Mouse (Mus musculus): ENCODE measurements at regions not wholly inside any gene's neighbourhood (a gene's known extent, or its start where the extent isn't known, plus 50 kb on each side); places are given as distances from the start of the nearest gene placed in this dataset.
"Not testable (repeated sequence)": the region's sequence is repeated elsewhere in the genome, so short reads cannot be mapped to it uniquely, and the experiment has no call there.

DNA sequence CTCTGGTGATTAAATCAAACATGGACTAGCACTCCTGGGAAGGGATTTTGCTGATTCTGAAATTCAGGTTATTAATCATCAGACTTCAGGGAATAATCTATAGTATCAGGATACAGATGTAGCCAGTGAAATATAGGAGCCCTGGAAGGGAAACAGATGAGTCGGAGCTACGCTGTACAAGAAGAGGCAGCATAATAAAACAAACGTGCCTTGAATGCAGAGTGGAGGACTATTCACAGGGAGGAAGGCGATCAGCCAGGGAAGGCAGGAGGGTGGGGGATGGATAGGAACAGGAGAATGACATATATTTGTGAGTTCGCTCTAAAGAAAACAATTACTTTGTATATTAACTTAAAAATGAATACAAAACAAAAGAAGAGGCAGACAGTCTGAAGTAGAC is 286.6 kb upstream of the Got2 start:
- no peak for DNase-seq

DNA sequence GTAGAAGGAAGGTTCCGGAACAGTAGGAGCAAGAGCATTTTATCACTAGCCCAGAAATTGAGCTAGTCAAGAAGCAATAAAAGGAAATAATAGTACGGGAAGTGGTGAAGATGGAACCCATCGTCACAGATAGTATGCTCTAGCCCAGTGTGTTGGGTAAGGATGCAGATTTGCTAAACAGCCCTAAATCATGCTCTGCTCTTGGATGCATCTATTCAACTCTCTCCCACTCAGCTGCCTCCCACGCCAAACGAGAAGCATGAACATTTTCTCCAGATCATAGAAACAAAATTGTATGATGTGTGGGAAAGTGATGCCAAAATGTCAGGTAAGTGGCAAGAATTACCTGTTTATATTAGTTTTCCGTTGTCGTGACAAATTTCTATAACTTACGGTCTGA is 276.6 kb upstream of the Got2 start:
- no peak for DNase-seq

DNA sequence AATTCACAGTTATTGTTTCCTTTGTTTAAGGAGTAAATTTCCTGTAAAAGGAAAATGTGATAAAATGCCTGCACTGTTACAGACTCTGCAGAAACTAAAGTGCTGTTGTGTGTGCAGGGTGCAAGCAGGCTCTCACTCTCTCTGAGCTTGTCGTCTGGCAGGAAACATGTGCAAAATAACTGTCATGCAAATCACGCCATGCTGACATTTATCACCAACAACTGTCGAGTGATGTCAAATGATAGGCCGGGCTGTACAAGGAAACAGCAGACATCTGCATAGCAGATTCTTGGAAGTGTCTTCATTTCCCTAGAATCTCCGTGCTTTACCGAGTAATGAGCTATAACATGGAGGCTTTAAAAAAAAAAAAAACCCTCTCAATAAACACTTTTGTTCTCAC is 271.6 kb upstream of the Got2 start:
- DNase-seq, result no peak

DNA sequence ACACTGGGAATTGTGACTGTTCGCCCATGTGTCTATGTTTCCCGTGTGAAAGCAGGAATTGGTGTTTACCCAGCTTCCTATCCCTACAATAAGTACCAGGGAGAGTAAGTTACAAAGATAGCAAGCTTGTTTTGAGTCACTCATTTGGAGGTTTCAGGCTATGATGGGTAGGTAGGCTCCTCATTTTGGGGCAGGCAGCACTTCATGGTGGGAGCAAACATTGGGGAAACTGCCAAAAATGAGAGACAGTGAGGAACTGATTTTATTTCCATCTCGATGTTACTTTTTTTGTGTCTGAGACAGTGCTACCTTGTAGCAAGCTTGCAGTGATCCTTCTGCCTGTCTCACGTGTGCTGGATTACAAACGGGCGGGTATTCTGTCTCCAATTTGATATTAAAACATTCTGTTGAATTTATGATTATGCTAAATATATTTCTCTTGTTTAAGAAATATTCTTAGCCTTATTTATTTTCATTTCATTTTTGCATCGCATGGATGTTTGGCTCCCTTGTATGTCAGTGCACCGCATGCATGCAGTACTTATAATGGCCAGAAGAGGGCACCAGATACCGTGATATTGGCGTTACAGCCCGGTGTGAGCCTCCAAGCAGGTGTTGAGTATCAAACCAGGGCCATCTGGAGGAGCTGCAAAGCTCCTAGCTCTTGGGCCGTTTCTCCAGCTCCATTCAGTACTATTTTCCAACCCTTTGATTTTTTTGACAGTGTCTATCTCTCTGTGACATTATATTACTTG is 264.3 kb upstream of the Got2 start:
- peak; percentile 46 to 59 for DNase-seq

DNA sequence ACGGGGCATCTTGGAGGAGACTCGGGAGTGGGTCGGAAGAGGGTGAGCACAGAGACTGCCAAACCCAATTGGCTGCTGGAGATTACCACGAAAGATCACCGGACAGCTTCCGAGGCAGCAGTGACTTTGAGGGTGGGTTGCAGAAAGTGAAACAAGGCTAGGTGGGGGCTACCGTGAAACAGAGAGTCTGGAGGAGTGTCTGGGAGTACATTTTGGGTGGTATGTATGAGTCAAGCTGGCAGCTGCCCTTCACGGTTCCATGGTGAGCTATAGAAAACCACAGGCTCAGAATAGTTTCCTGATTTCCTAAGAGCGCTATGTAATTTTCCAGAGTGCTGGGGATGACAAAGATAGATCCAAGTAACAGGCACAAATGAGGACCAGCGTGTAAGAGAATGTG is 263.7 kb upstream of the Got2 start:
- no peak for DNase-seq

DNA sequence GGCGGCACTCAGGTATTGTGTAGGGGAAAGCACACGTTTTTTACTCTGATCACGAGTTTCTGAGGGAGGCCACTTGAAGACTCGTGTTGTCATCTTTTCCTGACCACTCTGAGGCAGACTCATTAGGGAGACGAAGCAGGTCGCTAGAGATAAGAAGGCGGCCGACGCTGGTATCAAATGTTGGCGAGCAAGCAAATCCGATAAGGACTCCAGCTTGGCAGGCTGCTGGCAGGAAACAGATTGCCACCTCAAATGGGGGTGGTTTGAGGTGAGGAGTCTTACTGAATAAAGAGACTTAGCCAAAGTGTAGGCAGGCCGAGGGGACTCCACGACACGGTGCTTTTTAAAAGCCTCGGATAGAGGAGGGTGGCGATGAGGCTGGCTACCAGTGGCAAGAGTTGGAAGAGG is 262.7 kb upstream of the Got2 start:
- DNase-seq, result peak in 1 of 2 experiments; percentile 6

DNA sequence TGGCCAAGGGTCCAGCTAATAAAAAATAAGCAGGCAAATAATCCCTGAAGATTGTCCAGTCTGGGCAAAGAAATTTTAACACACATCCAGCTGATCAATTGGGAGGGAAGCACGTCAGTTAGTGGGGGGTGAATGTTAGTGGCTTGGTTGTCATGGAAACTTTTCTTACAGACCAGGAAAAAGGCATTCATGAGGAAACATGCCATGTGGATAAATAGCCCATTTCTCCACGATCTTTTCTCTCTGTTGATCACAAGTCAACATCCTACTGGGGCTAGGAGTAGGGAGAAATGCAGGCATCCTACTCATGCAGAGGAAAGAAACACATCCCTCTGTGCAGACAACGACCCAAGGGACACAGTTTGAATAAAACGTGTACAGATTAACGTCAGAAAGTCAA is 243.8 kb upstream of the Got2 start:
- DNase-seq, result no peak

DNA sequence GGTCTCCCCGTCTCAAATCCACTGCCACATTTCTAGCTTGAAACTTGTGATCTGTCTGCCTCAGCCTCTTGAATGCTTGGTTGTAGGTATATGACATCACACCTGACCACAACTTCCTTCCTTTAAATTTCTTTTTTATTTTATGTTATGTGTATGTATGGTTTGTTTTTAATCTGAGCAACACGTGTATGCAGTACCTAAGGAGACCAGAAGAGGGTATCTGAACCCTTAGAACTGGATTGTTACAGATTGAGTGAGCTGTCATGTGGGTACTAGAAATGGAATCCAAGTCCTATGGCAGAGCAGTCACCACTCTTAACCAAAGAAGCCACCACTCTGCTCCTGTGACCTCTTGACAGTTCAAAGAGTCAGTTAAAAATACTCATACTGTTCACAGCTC is 240.0 kb upstream of the Got2 start:
- DNase-seq, result no peak

DNA sequence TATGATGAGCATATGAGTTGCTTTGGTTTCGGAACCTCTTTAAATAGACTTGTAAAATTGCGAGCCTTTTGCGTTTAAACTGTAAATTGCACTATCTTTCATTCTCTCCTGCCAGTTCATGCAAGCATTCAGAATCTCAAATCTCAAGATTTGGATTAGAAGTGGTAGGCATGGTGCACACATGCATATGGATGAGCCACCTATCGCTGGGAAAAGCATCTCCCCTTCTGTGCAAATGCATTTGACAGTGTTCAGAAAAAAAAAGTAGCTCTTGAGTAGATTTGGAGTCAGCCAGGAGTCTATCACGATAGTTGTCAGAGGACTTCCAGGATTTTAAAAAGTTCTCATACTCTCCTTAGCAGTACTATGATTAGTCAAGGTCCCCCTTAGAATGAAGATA is 212.5 kb upstream of the Got2 start:
- no peak for DNase-seq

DNA sequence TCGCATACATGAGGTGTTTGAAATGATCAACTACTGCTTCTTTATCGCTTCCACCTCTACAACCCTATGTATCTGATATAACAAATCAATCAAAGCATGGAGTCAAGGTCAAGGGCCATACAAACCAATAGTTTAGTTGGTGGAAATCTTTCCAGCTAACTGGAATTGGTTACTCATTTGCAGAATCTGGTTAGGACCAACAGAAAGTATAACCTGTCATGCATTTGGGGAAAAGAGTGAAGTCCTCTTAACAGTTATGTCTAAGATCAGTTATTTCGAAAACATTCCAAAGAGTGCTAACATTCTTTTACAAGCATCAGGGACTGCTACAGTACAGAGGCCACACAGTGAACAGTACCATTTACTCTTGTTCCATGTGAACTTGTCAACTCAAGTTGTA is 204.6 kb upstream of the Got2 start:
- no peak for DNase-seq

DNA sequence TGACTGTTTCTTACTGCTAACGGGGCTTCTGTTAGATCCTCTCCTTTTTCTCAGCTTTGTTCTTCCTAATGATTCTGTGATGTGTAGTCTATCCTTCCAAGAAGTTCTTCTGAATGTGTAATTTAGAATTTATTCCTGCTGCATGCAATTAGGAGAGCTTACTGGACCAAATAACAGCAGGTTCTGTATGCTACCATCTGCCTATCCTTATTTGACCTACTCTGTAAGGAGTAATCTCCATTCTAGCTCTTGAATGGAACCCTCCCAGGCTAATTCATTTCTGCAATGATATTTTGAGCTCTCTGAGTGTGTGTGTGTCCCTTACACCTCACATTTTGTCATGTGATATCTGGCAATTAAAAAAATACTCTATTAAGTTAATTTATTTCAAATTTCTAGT is 201.9 kb upstream of the Got2 start:
- peak in 1 of 2 experiments; percentile 3 for DNase-seq

DNA sequence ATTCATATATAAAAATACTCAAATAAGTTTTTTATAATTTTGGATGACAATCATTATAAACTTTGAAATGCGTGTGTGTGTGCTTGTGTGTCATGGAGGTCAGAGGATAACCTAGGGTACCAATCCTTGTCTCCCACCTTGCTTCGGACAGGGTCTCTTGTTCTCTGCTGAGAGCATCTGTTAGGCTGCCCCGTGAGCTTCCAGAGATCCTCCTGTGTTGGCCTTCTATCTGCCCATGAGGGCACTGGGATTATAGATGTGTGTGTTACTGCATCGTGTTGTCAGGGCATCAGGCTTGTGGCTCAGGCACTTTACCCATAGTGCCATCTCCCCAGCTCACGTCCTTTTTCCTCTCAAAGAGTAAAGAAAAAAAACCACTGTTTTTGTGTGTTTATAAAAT is 180.0 kb upstream of the Got2 start:
- DNase-seq, result no peak

DNA sequence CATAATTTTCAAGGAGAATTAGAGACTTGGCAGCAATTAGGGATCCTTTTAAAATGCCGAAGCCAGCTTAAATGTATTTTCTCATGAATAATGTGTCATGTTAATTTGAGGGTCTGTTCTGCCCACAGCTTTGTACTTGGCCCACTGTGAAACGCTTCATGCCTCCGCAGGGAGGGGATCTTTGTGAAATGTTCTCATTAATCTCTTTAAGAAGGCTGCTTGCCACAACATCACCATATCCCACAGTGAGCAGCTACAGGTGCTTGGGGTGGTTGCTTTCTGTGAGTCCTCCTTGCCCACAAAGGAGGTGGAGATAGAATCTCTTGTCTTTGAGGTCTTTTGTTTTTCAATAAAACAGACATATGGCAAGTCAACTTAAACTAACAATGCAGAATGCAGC is 159.3 kb upstream of the Got2 start:
- DNase-seq, result no peak

DNA sequence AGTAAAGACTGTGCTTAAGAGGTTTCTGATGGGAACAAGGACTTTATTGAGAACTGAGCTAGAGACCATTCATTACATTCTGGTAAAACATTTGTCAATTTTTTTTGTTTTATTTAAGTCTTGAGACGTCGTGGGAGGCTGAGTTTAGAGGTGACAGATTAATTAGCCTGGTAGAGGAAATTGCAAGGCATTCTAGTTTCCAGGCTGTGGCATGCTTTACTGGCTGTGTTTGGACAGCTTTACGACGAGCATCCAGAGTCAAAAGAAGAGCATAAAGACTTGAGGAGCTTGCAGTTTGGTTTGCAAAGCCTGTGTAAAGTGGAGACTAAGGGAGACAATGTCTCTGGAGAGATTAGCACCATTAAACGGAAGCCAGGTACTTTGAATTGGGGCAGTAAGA is 154.0 kb upstream of the Got2 start:
- DNase-seq, result no peak

DNA sequence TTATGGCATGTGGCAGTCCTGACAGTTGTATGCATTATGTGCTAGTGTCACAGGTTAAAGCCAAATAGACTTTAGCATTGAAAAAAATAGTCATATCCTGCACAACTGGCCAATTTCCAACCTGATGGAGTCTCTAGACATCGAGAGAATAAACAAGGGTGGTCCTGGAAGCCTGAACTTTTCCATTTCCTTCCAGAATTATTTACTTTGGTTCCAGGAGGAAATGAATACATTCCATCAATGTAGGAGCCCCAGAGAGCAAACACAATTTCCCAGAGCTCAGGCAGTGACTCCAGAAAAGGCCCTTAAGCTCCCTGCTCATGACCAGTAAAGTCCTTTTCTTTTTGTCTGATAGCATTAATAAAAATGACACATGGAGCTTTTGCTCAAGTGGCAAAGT is 151.9 kb upstream of the Got2 start:
- DNase-seq, result no peak

DNA sequence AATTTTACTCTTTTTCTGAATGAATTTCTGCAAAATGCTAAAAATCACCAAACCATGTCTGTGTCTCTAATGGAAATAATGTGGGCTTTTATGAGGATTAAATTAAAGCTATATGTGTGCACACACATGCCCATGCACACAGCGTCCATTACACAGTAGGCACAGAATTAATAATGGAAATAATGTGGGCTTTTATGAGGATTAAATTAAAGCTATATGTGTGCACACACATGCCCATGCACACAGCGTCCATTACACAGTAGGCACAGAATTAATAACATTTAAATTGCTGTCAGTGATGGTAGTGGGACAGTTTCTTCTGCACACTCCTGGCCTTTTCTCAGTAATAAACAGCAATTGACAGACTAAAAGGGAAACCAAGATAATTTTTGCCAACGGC is 130.4 kb upstream of the Got2 start:
- DNase-seq, result not testable (repeated sequence)

DNA sequence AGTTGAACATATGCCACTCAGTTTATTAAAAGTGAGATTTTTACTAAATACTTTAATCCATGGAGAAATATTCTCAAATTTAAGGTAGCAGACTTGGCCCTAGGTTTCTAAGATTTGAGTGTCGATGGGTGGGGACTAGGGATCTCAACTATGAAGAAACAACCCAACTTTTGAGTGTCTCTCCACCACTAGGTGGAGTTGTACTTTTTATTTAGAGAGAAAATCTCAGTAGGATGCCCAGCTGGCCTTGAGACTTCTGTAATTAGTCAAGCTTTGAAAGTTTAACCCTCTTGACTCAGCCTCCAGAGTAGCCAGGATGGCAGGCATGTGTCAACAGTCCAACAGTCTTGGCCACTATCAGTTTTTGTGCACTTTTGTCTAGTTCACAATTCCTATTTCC is 123.7 kb upstream of the Got2 start:
- no peak for DNase-seq

DNA sequence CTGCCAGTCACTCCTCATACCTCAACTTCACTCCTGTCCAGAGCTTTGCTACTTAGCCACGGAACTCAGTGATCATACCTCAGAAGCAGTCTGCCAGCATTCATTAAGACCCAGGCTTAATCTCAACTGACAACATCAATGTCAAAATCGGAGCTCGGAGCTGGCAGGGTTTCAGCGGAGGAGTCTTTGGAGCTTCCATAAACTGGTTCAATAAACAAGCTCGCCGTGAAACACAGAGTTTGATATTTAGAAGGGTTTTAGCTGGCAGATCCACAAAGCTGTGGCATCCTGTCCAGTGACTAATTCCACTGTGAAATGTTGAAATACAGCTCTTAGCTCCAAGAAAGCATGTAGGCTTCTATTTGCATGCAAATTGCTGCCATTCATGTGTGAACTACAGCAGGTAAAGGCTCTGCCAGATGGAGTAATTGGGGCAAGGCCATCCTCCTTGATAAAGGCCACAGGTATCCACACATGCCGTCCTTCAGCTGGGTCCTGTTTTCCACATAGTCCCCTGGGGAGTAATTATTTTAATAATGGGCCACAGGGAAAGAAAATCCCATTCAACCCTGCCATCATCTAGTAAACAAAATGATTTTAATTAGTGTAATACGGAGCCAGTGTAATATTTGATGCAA is 103.6 kb upstream of the Got2 start:
- no peak for DNase-seq

DNA sequence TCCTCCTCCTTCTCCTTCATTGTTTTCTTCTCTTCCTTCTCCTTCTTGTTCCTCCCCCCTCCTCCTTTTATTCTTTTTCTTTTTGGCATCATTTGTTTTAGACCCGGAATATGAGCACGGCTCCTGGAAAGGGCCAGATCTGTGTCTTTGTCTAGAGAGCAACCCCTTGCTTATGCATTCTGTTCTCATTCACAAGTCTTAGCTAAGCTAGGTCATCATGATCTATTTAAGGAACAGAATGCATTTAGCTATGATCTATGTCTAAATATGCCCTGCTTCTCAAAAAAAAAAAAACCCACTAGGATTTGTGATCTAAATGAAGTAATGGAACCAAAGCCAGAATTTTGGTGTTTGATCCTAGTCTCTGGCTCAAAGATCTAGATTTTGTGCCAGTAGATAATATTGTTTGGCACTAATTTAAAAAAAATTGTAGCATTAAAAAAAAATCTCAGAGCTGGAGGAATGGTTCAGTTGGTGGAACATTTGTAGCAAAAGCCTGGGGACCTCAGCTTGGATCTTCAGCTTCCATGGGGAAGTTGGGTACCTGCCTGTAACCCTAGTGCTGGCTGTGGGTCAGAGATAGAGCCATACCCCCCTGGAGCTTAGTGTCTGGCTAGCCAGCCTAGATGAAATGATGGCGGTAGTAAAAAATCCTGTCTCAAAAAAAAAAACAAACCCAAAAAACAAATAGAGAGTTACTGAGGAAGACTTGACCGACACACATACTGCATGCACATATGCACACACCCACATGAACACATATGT is 100.5 kb upstream of the Got2 start:
- DNase-seq, result no peak

DNA sequence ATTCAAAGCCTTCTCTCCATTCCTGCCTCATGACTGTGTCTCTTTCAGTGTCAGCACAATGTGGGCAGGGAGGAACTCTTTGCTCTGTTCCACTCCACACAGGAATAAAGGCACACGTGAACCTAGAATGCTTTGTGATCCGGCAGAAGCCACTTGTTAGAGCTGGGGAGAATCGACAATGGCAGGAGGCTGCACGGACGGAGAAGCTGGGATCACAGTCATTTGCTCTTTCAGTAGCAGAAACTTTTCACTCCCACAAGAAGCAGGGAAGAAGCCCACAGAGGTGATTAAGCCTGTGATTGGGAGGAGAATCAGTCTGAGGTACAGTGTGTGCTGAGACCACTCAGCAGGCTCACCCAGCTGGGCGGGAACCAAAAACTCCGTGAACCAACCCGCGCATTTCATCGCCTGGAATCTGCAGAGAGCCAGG is 98.7 kb upstream of the Got2 start:
- DNase-seq, result no peak

DNA sequence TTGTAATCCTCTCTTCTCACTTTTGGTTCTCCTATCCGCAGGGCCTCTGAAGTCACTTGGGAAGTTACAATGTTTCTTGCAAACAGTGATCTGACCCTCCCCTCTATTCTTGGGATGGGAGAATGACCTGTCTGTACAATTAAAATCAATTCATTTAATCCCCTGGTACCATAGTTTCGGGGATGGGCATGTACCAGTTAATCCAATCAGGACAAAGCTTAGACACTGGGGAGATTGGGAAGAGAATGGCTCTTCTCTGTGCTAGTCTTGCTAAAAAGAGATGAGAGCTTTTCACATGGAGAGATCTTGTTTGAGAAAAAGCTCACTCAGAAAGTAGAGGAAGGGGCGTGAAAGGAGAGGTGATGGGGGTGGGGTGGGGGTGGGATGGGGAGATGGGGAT is 98.1 kb upstream of the Got2 start:
- no peak for DNase-seq

DNA sequence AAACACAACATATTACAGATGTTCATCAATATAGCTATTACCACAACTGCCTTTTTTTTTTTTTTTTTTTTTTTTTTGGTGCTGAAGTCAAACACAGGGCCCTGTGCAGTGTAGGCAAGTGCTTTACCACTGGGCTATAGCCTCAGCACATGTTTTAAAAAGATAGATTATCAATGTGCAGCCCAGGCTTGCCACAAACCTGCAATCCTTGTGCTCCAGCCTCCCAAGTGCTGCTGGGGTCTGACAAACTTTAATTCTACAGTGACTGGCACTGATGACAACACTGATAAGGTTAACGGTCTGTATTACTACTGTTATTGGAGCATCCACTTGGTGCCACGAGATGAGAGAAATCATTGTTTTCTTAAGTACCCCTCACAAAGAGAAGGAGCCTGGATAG is 95.3 kb upstream of the Got2 start:
- no peak for DNase-seq

DNA sequence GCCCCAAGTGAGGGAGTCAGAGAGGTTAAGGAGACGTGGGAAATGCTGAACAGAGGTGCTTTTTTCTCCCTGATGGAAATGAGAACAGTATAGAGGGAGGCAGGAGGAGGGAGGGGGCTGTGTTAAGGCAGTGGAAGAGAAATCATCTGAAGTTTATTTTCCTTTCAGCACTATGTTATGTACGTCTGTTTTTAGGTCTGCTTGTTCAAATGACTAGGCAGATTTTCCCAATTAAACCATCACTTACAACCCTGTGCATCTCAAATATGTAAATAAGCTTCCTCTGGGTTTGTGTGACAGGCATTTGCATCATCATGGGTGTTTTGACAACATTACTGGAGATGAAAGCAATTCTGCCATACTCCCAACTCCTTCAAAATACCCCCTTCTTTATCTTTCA is 92.1 kb upstream of the Got2 start:
- no peak for DNase-seq

DNA sequence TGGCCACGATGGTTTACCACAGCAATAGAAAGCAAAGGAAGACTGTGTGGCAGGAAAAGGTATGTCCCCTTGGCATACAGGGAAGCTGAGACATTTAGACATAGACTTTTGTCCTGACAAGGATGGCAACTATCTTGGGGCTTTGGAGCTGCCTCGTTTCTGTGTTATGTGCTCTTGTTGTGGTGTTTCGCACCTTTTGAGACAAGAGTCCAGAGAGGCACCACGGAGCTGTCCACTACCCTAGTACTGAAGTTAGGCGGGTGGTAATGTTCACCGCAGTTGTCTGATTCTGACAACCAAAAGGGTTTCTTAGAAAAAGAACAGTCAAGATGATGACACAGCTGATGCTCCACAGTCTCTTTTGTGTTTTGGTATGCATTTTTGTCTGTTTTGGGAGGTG is 90.9 kb upstream of the Got2 start:
- no peak for DNase-seq

Measured in cerebellum, postnatal 36 days (tissue).